Mouse (Mus musculus) olfactory bulb, adult 2 months (tissue): ENCODE measurements around the gene Anks6. TPM values are rescaled to one million over a fixed set of nuclear protein-coding genes. Genes with fewer than 3 reads are reported as not detected.
A peak's percentile ranks its signal among the peaks of the same experiment; 100 is the strongest.

ENCODE experiments used
- H3K27ac ChIP-seq: fragments of 200-500 bp; 2 replicates; pipeline ENCODE4 v1.5.1; 2012; ENCODE audit warnings: low read depth, low read length; ENCODE audit not compliant: insufficient read depth
- H3K4me1 ChIP-seq: fragments of 200-500 bp; 2 replicates; pipeline ENCODE4 v1.6.1; 2012; ENCODE audit warnings: low read length; ENCODE audit not compliant: control insufficient read depth, insufficient read depth
- H3K4me3 ChIP-seq: fragments of 200-500 bp; 2 replicates; pipeline ENCODE4 v1.5.1; 2012; ENCODE audit warnings: mild to moderate bottlenecking, low read depth, low read length, moderate library complexity; ENCODE audit not compliant: insufficient read depth
- CTCF ChIP-seq: fragments of 200-500 bp; IDR thresholded peaks from 2 replicates; pipeline ENCODE4 v1.5.1; 2012; ENCODE audit warnings: low read depth, mild to moderate bottlenecking, low read length, moderate library complexity; ENCODE audit not compliant: insufficient read depth
- POLR2A ChIP-seq: fragments of 200-500 bp; IDR thresholded peaks from 2 replicates; pipeline ENCODE4 v1.6.1; 2012; ENCODE audit warnings: mild to moderate bottlenecking, low read depth, low read length, moderate library complexity; ENCODE audit not compliant: insufficient read depth
- WGBS: fragments of 180-500 bp; shearing (Covaris S2); methylation state at CpG from one replicate; pipeline ENCODE4 v1.1.7; 2018; 5-methylcytosine and 5-hydroxymethylcytosine counted together
- polyA plus RNA-seq: library from polyadenylated mRNA; stranded (reverse); fragments of >200 nt; gene quantifications from 2 replicates; pipeline ENCODE4 v1.2.4, GENCODE M21; 2012; ENCODE audit warnings: low replicate concordance; ENCODE audit not compliant: missing spikeins, insufficient read depth, insufficient read length

Anks6 gene
- polyA plus RNA-seq, 1 experiment, result not detected

DNA sequence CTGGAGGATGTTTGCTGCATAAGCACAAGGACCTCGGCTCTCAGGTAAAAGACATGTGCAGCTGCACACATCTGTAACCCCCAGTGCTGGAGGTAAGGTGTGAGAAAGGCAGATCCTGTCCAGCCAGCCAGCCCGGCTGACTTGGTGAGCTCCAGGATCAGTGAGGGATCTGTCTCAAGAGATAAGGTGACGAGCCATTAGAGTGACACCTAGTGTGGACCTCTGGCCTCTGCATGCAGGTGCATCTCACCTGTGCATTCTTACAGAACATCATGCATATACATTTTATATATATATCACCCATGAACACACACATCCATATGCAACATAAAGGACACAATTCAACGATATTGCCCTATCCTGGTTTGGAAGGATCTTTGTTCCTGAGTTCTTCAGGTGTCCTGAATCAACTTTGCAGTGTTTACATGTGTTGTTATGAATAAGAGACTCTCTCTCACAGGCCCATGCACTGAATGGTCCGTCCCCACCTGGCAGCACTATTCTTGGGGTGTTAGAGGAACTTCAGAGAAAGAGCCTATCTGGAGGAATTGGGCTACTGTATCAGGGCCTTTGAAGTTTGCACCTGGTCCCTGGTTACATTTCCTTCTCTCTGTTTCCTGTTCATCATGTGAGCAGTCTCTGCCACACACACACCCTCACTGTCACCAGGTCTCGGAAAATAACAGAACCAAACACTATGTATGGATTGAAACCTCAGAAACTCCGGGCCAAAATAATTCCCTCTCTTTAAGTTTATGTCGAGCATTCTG lies 56.4 kb downstream of the Anks6 start:
- Histone ChIP-seq H3K27ac (no peak overlapping the region), H3K4me1 (no peaks in the 10 kb centered on the region), H3K4me3 (no peak overlapping the region)
- 82% methylated on average over 8 of the region's 8 CpGs for WGBS
- TF ChIP-seq CTCF (no peak), POLR2A (no peak)

- 73% methylated on average over 2 of the region's 2 CpGs for WGBS
- H3K4me3 ChIP-seq, result no peak overlapping the region
- H3K4me1 ChIP-seq, result no peaks in the 10 kb centered on the region
- TF ChIP-seq POLR2A, result no peak
- H3K27ac ChIP-seq, result no peak overlapping the region
Observed at GRCm38 (mm10) chr4:46997969-46998368, 59.3 kb downstream of the Anks6 start.

DNA sequence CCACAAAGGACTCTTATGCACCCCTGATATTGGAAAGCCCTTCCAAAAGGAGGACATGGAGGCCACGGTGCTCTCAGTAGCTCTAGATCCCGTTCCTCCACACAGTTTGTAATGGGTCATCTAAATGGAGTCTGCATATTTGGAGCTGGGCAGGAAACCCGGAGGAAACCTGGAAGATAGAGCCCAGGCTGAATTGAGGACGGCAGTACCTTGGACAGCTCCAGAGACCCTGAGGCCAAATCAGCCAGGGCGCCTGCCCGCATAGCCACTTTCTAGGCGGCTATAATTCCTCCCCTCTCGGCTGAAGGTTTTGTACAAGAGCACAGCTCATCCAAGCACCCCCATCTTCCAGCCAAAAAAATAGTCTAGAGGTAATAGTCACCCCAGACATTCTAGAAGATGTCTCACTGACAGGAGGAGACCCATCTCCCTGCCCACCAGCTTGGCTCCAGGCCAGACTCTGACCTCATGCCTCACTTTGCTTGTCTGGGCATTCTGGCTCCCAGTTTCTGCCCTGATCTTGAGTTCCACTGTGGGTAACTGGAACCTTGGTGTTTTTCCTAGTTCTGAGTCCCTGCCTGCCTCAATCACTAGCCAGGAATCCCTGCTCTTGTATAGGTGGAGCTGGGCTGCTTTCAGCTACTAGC lies 64.3 kb downstream of the Anks6 start:
- Histone ChIP-seq H3K4me3 (no peak overlapping the region), H3K27ac (no peak overlapping the region), H3K4me1 (peaks cover 22% of the 10 kb centered on the region)
- 40% methylated on average over 8 of the region's 8 CpGs for WGBS
- TF ChIP-seq POLR2A (no peak), CTCF (no peak)

GRCm38 (mm10) chr4:46991959-46992316 lies 65.3 kb downstream of the Anks6 start:
- H3K4me3 ChIP-seq, result peak overlapping the region; percentile 73
- 2% methylated on average over 31 of the region's 31 CpGs for WGBS
- peak overlapping the region; percentile 22; the same call in 1 of the 2 replicates for H3K27ac ChIP-seq
- H3K4me1 ChIP-seq, result peaks cover 22% of the 10 kb centered on the region
- TF ChIP-seq CTCF (no peak), POLR2A (0 out of 2 replicates have a peak, but pooled peaks have one; percentile 2)

DNA sequence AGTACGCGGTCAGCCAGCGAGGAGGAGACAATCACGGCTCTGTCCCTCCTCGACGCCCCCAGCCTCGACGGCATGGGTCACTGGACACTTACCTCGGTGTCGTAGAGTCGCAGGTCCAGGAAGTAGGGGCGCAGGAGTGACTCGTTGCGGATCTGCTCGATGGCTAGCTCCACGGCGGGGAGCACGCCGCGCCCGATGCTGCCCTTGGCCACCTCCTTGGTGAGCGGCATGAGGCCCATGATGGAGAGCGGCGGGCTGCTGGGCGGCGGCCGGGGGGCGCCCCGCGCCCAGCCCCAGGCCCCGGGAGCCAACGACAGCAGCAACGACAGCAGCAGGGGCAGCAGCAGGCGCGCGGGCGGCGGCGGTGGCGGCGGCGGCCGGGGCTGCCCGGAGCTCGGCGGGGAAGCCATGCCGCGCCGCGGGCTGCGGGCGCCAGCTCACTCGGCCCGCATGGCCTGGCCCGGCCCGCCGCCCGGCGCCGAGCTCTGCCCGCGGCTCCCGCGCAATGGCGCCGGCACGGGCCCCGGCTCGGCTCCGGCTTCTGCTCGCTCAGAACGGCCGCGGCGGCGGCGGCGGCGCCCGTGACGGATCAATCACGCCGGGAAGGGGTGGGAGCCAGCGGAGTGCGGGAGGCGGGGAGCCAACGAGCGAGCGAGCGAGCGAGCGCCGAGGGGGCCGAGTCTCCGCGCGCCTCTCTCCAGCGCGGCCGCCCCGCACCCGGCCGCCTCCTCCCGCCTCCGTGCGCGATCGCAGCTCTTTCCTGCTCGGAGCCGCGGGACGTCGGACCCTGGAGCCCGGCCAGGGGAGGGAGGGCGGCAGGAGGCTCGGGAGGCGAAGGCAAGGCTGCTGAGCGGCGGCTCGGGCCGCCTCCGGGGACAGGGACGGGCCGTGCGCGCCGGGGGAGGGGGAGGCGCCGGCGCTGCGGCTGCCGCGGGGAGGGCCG lies 65.9 kb downstream of the Anks6 start, which contains the start of gene Gabbr2:
Gene Gabbr2 (minus strand): TSS at position 858 of the 943 bp plus-strand sequence.
- no peak for TF ChIP-seq CTCF
- 0 out of 2 replicates have a peak, but pooled peaks have one; percentile 36 for TF ChIP-seq POLR2A
- Histone ChIP-seq H3K4me1 (peaks cover 22% of the 10 kb centered on the region), H3K27ac (peak within 1 kb of the TSS; percentile 55; the same call in 1 of the 2 replicates), H3K4me3 (peak within 1 kb of the TSS; percentile 73)
- WGBS, result 6% methylated on average over 128 of the region's 134 CpGs

- Histone ChIP-seq H3K4me1 (peaks cover 22% of the 10 kb centered on the region), H3K4me3 (peak overlapping the region; percentile 73), H3K27ac (peak overlapping the region; percentile 47; the same call in 1 of the 2 replicates)
- TF ChIP-seq POLR2A, result no peak
- no peak; the same call in none of the 2 replicates for TF ChIP-seq CTCF
- WGBS, result 2% methylated on average over 29 of the region's 29 CpGs
Observed at GRCm38 (mm10) chr4:46990281-46991015, 66.8 kb downstream of the Anks6 start.

DNA sequence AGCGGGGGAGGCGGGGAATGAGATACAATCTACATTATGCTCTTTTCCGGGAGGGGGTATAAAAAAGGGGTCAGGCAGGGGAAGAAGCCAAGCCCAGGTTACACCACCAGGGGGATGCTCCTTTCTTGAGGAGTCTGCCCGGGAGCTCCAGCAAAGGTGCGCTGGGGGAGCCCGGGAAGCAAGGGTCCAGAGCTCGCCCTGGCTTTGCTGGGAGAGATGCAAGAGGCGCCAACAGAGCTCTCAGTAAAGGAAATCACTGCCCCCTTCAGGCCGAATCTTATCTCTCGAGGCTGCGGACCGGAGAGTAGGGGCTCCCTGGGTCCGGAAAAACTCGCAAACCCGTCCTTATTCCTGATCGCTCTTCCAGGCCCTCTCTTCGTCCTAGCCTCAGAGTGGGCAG lies 67.4 kb downstream of the Anks6 start:
- H3K27ac ChIP-seq, result no peak overlapping the region
- peak overlapping the region; percentile 73 for H3K4me3 ChIP-seq
- TF ChIP-seq CTCF (peak; percentile 42), POLR2A (no peak)
- WGBS, result 5% methylated on average over 17 of the region's 17 CpGs
- H3K4me1 ChIP-seq, result peaks cover 22% of the 10 kb centered on the region

DNA sequence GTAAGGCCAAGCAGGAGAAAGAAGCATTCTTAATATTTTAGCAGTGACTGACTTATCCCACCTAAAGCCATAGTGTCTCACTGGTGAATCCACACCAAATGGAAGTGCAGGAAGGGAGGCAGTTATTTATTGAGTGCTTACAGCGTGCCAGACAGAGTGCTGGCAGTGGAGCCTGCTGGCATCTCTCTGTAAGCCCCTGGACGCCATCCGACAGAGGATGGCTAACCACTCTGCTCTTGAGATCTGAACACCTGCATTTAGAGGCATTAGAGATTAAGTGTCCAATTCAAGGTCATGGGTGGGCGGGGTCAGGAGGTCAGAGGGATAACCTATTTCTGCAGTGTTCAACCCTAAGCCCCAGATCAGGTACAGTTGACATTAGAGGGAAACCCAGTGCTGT lies 68.4 kb downstream of the Anks6 start:
- TF ChIP-seq CTCF (no peak), POLR2A (no peak)
- Histone ChIP-seq H3K4me1 (peaks cover 22% of the 10 kb centered on the region), H3K4me3 (no peak overlapping the region), H3K27ac (no peak overlapping the region)
- WGBS, result 82% methylated on average over 4 of the region's 4 CpGs
